Mouse (Mus musculus) cerebellum, adult 2 months (tissue): Measurements from ENCODE around the gene Qrich1.

ENCODE experiments used
- CTCF ChIP-seq: fragments of 200-500 bp; IDR thresholded peaks from 2 replicates; pipeline ENCODE4 v1.5.1; 2011; ENCODE audit warnings: low read depth, mild to moderate bottlenecking, control low read depth, low read length, moderate library complexity, borderline replicate concordance; ENCODE audit not compliant: insufficient read depth
- POLR2A ChIP-seq: fragments of 200-500 bp; IDR thresholded peaks from 2 replicates; pipeline ENCODE4 v1.6.1; 2011; ENCODE audit warnings: low read length, control low read depth, borderline replicate concordance; ENCODE audit not compliant: insufficient read depth

DNA sequence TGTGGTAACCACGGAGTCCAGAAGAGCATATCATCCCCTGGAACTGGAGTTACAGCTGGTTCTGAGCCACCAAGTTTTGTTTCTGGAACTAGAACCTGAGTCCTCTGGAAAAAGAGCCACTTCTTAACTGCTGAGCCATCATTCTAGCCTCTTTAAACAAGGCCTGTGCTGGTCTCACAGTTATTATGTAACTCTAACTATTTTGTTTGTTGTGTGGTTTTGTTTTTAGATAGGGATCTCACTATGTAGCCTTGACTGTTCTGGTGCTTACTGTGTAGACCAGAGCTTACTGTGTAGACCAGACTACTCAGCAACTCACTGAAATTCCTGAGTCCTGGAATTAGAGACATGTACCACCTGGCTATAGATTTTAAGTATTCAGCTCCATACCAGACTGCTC, 30.3 kb downstream of the Qrich1 start:
- TF ChIP-seq CTCF (no peak), POLR2A (no peak)
